Mouse (Mus musculus): ENCODE measurements around the gene Pqlc2.

DNA sequence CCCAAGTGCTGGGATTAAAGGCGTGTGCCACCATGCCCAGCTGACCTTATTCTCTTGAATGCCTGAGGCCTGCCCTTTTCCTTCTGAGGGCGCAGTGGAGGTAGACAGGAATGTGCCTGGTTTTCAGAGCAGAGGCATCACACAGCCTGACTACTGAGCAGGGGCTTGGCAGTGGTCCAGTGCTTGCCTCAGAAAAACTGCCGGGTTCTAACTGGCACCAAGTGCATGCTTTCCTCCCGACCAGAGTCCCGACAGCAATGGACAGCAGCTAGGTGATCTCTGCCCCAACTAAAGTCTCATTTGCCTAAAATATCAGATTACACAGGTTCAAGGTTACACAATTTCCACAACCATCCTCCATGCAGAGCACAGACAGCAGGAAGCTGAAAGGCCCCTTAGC is 33.2 kb upstream of the Pqlc2 start:
- TF ChIP-seq CTCF (IDR thresholded peaks at IDR 0.05; ENCODE audit: low read depth) = no peak
- TF ChIP-seq EP300 (IDR thresholded peaks at IDR 0.05; ENCODE audit: low read depth) = no peak
